Mouse (Mus musculus) left cerebral cortex, adult 18-20 months (tissue): ENCODE results near the gene Ddrgk1. TPM values are rescaled to one million over a fixed set of nuclear protein-coding genes. Genes with fewer than 3 reads are reported as not detected.
"Not testable (repeated sequence)": the region's sequence is repeated elsewhere in the genome, so short reads cannot be mapped to it uniquely, and the experiment has no call there.

Experiments used
- DNase-seq, 2 experiments: peaks; one replicate each; pipeline ENCODE4 v3.0.0; 2021 to 2022; ENCODE audit warnings: low spot score in 2 of 2, mixed read lengths in 1 of 2
- total RNA-seq, 2 experiments: library from RNA; stranded (reverse); gene quantifications; 2 replicates each; pipeline ENCODE4 v1.2.3; 2021

Ddrgk1 gene
- total RNA-seq, 2 experiments from 2014 or later, result 102 to 109 TPM

- DNase-seq, result no peak
These were observed 8.7 kb downstream of the Ddrgk1 start for GRCm38 (mm10) chr2:130655660-130656339.

GRCm38 (mm10) chr2:130653760-130654159, 10.7 kb downstream of the Ddrgk1 start:
- DNase-seq, result no peak

- peak in 1 of 2 experiments; percentile 65 for DNase-seq
These were observed 11.2 kb downstream of the Ddrgk1 start for GRCm38 (mm10) chr2:130653303-130653702.

- not testable (repeated sequence) for DNase-seq
These were observed 15.4 kb downstream of the Ddrgk1 start for GRCm38 (mm10) chr2:130649028-130649427.

- DNase-seq, result no peak
These were observed 19.3 kb downstream of the Ddrgk1 start for GRCm38 (mm10) chr2:130645198-130645597.

GRCm38 (mm10) chr2:130642684-130643369, 21.6 kb downstream of the Ddrgk1 start, which contains the start of gene Lzts3:
Gene Lzts3 (minus strand): TSS chr2:130642803.
- peak; percentile 90 to 95 for DNase-seq

- DNase-seq, result no peak
These were observed 22.2 kb downstream of the Ddrgk1 start for GRCm38 (mm10) chr2:130642197-130642660.

GRCm38 (mm10) chr2:130641351-130642025, 23.0 kb downstream of the Ddrgk1 start:
- no peak for DNase-seq

- DNase-seq, result no peak
These were observed 25.2 kb downstream of the Ddrgk1 start for GRCm38 (mm10) chr2:130639276-130639675.

- no peak for DNase-seq
These were observed 26.3 kb downstream of the Ddrgk1 start for GRCm38 (mm10) chr2:130638101-130638611.

GRCm38 (mm10) chr2:130635847-130636246, 28.6 kb downstream of the Ddrgk1 start:
- peak in 1 of 2 experiments; percentile 54 for DNase-seq

- no peak for DNase-seq
These were observed 29.6 kb downstream of the Ddrgk1 start for GRCm38 (mm10) chr2:130634739-130635411.

GRCm38 (mm10) chr2:130634006-130634738, 30.3 kb downstream of the Ddrgk1 start:
- no peak for DNase-seq

- no peak for DNase-seq
These were observed 31.4 kb downstream of the Ddrgk1 start for GRCm38 (mm10) chr2:130632887-130633675.

- DNase-seq, result no peak
These were observed 32.0 kb downstream of the Ddrgk1 start for GRCm38 (mm10) chr2:130632416-130632815.

- DNase-seq, result peak; percentile 94
These were observed 34.6 kb downstream of the Ddrgk1 start, which contains the start of the genes Fastkd5 and Ubox5 for GRCm38 (mm10) chr2:130629839-130630203. Gene Fastkd5 (minus strand): TSS chr2:130630027. Gene Ubox5 (minus strand): TSS chr2:130630038.

- no peak for DNase-seq
These were observed 35.2 kb downstream of the Ddrgk1 start for GRCm38 (mm10) chr2:130629080-130629838.

- DNase-seq, result no peak
These were observed 36.0 kb downstream of the Ddrgk1 start for GRCm38 (mm10) chr2:130628424-130628823.

GRCm38 (mm10) chr2:130618972-130619371, 45.5 kb downstream of the Ddrgk1 start:
- DNase-seq, result no peak
